Mouse (Mus musculus): ENCODE data around the gene Mob3b. TPM values are rescaled to one million over a fixed set of nuclear protein-coding genes. Genes with fewer than 3 reads are reported as not detected.
A peak's percentile ranks its signal among the peaks of the same experiment; 100 is the strongest.

Gene Mob3b
- polyA plus RNA-seq, 1 experiment from 2014 or later: 13.1 TPM

DNA sequence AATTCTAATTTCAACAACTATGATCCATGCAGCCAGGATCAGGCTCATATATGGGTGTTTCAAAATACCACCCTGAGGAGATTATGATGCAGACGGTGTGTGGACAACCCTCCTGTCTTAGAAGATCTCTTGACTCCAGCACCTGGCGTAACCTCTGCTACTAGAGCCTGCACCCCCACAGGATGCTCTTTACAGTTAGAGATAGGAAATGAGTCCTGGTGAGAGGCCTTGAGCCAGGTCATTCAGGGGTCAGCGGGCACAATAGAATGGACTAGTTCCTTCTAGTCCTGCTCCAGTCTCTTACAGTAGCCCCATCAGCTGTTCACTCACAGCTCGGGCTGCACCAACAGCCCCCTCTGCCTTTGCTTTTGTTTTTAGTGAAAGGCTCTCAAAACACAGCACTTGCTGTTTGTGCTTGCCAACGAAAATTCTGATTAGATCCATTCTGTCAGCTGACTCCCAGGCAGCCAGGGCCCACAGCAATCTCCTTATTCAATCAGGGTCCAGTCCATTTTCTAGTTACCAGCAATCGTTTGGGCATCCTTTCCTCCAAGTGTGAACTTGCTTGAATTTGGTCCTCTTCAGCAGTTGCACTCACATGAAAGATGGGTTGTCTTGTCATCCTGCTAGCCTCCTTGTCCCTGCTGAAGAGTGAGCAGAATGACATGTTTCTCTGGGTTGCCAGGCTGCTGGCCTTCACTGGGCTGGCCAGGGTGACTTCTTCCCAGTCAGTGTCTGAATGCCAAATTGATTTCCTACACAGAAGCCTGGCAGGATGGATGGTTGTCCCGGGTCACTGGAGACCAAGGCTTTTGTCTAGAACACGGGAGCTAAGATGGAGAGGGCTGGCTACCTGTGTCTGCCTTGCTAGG is 175.7 kb downstream of the Mob3b start:
- H3K4me1 ChIP-seq (replicated peaks): peaks cover 21% of the 10 kb centered on the region
- H3K27ac ChIP-seq: 0 out of 2 replicates have a peak overlapping the region, but pooled peaks have one; percentile 18
- H3K9me3 ChIP-seq: no peaks in the 10 kb centered on the region
- H3K36me3 ChIP-seq: peaks cover 8% of the 10 kb centered on the region; the same call in 1 of the 2 replicates
- no peaks in the 10 kb centered on the region for H3K27me3 ChIP-seq (ENCODE audit: insufficient read depth, poor library complexity, severe bottlenecking)
- no peak overlapping the region for H3K4me3 ChIP-seq
- DNase-seq (ENCODE audit: low spot score): no peak
- WGBS: 70% methylated on average over 8 of the region's 8 CpGs

DNA sequence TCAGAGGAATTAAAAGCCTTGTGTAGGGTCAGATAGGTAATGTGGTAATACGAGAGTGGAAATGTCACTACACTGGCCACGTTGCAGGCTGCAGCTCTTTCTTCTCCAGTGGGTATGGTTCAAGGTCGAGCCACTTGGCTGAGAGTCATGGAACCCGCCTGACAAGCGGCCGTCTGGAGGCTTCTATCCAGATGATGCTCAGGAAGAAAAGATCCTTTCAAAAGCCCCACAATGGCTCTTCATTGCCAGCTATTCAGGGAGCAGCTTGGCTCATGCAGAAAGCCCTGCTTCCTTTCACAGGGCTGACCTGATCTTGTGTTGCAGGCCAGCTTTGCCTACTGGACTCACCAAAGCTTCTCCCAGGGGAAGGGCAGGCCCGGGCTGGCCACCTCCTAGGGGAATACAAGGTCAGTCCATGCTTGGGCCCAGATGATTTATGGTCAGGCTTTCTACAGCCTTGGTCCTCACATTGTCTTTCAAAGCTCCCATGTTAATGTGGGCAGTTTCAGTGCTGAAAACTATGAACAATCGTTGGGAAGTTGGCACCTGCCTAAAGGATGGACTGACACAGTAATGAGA is 176.7 kb downstream of the Mob3b start:
- Histone ChIP-seq H3K27ac (peak overlapping the region; percentile 66; the same call in 1 of the 2 replicates), H3K4me3 (no peak overlapping the region), H3K27me3 (ENCODE audit: insufficient read depth, poor library complexity, severe bottlenecking) (no peaks in the 10 kb centered on the region), H3K4me1 (replicated peaks) (peaks cover 21% of the 10 kb centered on the region), H3K9me3 (no peaks in the 10 kb centered on the region), H3K36me3 (peaks cover 6% of the 10 kb centered on the region; the same call in 1 of the 2 replicates)
- DNase-seq (ENCODE audit: low spot score): no peak
- 63% methylated on average over 8 of the region's 8 CpGs for WGBS

DNA sequence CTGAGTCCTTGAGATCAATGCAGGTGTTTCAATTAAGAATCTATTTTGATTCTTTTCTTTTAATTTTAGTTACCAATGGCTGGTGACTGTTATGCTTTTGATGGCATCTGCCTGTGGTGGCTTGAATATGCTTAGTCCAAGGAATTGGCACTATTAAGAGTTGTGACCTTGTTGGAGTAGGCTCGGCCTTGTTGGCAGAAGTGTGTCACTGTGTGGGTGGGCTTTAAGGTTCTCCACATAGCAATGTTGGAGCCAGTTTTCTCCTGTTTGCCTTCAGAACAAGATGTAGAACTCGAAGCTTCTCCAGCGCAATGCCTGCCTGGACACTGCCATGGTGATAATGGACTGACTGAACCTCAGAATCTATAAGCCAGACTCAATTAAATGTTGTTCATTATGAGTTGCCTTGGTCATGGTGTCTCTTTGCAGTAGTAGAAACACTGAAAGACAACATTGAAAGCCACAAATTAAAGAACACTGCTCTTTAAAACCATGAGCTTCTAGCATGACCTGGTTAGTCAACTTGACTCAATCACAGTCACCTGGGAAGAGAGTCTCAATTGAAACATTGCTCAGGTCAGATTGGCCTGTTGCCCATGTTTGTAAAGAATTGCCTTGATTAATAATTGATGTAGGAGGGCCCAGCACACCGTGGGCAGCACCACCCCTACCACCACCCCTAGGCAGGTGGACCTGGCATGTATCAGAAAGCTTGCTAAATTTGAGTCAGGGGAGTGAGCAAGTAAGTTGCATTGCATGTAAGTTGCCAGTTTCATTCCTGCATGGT is 180.2 kb downstream of the Mob3b start:
- no peak for DNase-seq (ENCODE audit: low spot score)
- Histone ChIP-seq H3K4me3 (no peak overlapping the region), H3K36me3 (no peaks in the 10 kb centered on the region; the same call in 1 of the 2 replicates), H3K27me3 (ENCODE audit: insufficient read depth, poor library complexity, severe bottlenecking) (no peaks in the 10 kb centered on the region), H3K4me1 (replicated peaks) (peaks cover 21% of the 10 kb centered on the region), H3K27ac (no peak overlapping the region), H3K9me3 (no peaks in the 10 kb centered on the region)
- 91% methylated on average over 4 of the region's 4 CpGs for WGBS

DNA sequence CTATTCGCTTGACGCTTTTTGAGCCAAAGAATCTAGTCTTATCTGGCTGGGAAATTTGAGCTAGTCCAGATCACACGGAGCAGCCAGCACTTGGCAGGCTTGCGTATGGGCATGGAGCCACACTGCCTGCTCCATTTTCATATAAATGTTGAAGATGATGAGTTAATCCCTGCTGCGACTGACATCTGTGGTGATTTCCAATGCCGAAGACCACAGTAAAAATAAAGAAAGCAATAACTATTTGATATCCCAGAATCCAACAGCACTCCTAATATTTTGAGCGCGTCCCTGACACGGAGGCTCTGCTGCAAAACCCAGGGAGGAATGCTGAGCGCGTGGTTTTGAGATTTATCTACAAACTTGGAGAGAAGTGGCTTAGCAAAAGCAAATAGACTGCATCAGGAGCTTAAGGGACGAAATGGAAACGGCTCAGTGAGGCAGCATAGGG is 180.9 kb downstream of the Mob3b start:
- peaks cover 13% of the 10 kb centered on the region for H3K4me1 ChIP-seq (replicated peaks)
- no peak for DNase-seq (ENCODE audit: low spot score)
- H3K4me3 ChIP-seq: no peak overlapping the region
- no peaks in the 10 kb centered on the region for H3K27me3 ChIP-seq (ENCODE audit: insufficient read depth, poor library complexity, severe bottlenecking)
- H3K36me3 ChIP-seq: no peaks in the 10 kb centered on the region; the same call in 1 of the 2 replicates
- 95% methylated on average over 13 of the region's 13 CpGs for WGBS
- no peak overlapping the region for H3K27ac ChIP-seq
- H3K9me3 ChIP-seq: no peaks in the 10 kb centered on the region

DNA sequence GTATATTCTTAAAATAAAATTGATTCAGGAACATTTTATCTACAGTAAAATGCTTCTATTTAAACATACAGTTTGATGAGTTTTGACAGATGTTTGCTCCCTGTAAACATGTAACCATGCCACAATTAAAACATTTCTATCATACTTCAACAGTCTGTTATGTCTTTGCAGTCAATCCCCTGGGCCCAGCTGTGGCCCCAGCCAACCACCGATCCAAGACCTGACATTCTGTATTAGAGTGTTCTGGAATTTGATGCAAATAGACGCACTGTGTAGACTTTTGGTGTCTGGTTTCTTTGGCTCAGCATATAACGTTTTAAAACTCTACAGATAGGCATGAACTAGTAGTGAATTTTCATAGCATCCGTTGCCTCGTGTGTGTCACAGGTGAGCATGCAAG is 182.5 kb downstream of the Mob3b start:
- Histone ChIP-seq H3K36me3 (no peaks in the 10 kb centered on the region; the same call in 1 of the 2 replicates), H3K9me3 (no peaks in the 10 kb centered on the region), H3K4me3 (no peak overlapping the region), H3K27ac (no peak overlapping the region), H3K4me1 (replicated peaks) (peaks cover 3% of the 10 kb centered on the region; the same call in 1 of the 2 replicates), H3K27me3 (ENCODE audit: insufficient read depth, poor library complexity, severe bottlenecking) (no peaks in the 10 kb centered on the region)
- no peak for DNase-seq (ENCODE audit: low spot score)
- WGBS: 83% methylated on average over 5 of the region's 5 CpGs

DNA sequence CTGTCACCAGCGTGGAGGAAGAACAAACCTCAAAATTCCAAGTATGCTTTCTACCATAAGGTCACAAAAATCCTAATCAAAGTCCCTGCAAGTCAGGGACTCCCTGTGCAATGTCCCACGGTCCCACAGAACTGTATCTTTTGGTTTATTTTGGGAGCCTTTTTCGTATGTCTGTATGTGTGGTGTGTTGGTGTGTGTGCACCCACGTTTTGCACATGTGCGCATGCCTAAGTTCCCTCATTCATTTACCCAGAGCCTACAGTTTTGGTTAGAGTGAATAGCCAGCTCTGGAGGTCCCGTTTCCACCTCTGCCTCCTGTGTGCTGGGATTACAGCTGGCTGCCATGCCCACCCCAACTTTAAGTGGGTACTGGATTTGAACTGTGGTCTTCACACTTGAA is 189.7 kb downstream of the Mob3b start:
- Histone ChIP-seq H3K27me3 (ENCODE audit: insufficient read depth, poor library complexity, severe bottlenecking) (no peaks in the 10 kb centered on the region), H3K4me1 (replicated peaks) (peaks cover 21% of the 10 kb centered on the region), H3K36me3 (no peaks in the 10 kb centered on the region), H3K9me3 (no peaks in the 10 kb centered on the region), H3K27ac (no peak overlapping the region), H3K4me3 (no peak overlapping the region)
- WGBS: 85% methylated on average over 6 of the region's 6 CpGs
- DNase-seq (ENCODE audit: low spot score): no peak

DNA sequence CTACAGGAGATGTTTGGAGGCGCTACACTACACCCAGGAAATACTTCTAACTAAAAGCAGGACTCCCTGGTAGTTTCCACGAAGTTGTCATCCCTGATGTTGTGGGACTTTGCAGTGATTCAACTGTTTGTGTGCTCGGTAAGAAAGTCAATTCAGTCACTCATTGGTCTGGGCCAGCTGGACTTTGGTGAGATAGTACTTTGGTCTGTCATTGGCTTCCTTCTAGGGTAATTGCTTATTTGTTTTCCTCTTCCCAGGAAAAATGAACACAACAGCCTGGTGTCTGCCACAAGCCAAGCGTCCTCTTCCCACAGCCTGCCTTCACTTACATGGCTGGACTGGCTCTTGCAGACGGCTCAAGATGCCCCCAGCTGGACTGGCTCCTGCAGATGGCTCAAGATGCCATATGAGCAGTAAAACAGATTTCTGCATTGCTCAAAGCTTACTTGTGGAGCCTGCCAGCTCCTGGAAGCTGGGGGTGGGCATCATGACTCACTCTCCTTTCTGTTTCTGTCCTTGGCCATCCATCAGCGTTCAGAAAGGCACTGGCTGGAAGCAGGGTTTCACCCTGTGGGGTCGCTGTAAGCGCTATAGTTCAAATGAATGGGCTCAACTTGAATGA is 190.8 kb downstream of the Mob3b start:
- WGBS: 73% methylated on average over 8 of the region's 8 CpGs
- no peaks in the 10 kb centered on the region for H3K9me3 ChIP-seq
- peaks cover 21% of the 10 kb centered on the region for H3K4me1 ChIP-seq (replicated peaks)
- no peak overlapping the region for H3K4me3 ChIP-seq
- H3K27ac ChIP-seq: no peak overlapping the region
- no peaks in the 10 kb centered on the region for H3K27me3 ChIP-seq (ENCODE audit: insufficient read depth, poor library complexity, severe bottlenecking)
- DNase-seq (ENCODE audit: low spot score): no peak
- no peaks in the 10 kb centered on the region for H3K36me3 ChIP-seq

DNA sequence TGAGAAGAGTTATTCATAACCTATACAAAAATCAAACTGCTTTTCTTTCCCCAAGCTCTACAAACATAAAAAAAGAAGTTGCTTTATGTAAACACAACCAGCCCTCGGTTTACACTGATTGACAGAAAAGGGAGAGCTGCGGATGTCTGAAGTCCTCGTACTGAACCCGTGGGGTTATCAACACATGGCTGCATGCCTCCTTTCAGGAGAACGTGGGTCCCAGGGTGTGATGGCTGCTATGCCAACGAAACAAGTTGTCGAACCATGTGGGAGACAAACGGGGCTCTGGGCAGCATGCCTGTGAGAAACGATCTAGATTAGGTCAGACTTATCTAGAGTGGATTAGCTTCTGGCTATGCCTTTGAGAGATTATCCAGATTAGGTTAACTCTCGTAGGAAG is 192.4 kb downstream of the Mob3b start:
- Histone ChIP-seq H3K27ac (no peak overlapping the region), H3K4me3 (no peak overlapping the region), H3K36me3 (no peaks in the 10 kb centered on the region), H3K27me3 (ENCODE audit: insufficient read depth, poor library complexity, severe bottlenecking) (no peaks in the 10 kb centered on the region), H3K4me1 (replicated peaks) (peaks cover 18% of the 10 kb centered on the region), H3K9me3 (no peaks in the 10 kb centered on the region)
- WGBS: 70% methylated on average over 10 of the region's 10 CpGs
- no peak for DNase-seq (ENCODE audit: low spot score)

DNA sequence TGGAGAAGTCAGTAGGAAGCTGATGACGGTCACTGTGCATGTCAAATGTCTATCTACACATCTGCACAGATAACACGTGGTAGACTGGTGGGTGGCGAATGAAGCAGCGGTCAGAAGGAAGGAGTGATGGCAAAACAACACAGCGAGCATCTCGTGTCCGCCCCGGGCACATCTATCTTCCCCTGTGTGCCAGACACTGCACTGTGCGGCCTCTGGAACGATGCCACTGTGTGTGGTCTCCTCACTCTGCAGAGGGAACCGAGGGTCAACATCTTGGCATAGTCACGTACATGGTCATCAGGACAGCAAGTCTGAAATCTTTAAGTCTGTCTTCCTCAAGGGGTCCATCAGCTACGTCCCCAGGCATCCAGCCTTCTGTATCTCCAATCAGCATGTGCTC is 193.3 kb downstream of the Mob3b start:
- no peak for DNase-seq (ENCODE audit: low spot score)
- Histone ChIP-seq H3K4me3 (no peak overlapping the region), H3K9me3 (no peaks in the 10 kb centered on the region), H3K27ac (no peak overlapping the region), H3K27me3 (ENCODE audit: insufficient read depth, poor library complexity, severe bottlenecking) (no peaks in the 10 kb centered on the region), H3K4me1 (replicated peaks) (peaks cover 11% of the 10 kb centered on the region), H3K36me3 (no peaks in the 10 kb centered on the region)
- WGBS: 81% methylated on average over 13 of the region's 13 CpGs

DNA sequence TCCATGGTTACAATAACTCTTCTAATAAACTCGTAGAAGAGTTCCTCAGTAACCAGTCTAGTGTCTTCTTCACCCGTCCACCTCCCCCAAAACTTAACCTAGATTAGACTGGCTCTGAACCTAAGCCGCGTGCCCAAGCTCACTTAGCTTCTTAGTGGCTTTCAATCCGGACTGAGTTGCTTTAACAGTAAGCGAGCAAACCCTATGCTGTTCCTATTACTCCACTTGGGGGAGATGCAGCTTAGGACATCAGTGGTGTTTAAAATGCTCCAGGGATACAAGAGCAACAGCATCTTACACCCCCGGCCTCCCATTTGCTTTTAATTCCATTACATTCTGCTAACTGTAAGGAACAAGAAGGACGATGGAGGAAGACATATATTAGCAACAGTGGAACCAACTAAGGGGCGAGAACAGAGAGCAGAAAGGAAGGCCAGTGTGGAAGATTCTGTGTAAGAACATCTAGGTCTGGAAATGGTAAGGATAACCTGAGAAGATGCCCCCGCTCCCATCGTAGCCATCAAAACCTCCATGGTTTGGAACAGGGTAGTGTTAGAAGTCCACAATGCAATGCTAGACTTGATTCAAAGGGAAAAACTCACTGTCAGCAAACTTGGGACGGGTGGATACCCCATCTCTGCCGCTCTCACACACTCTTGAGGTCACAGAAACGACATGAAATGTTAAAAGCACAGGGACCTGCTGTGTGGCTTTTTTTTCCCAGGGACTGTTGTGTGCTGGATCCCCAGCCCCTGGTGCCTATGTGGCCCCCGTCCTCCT is 196.3 kb downstream of the Mob3b start:
- WGBS: 79% methylated on average over 15 of the region's 15 CpGs

DNA sequence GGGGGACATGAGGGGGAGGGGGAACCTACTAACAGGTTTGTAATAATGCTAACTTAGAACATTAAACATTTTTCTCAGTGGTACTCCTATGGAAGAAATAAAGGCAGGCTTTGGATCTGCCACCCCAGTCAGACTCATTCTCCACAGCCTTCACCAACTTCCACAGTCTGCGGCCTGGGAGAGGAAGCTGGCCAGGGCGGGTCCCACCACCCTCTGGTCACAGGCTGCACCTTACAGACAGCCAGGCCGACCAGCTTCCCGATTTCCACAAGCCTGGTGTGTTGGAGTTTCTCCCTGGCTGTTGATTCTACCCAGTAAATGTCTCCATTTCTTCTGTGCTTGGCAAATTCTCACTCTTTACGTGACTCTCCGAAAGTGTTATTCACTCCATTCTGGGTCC is 197.8 kb downstream of the Mob3b start:
- WGBS: 88% methylated on average over 6 of the region's 6 CpGs
- H3K4me1 ChIP-seq (replicated peaks): peaks cover 4% of the 10 kb centered on the region; the same call in 1 of the 2 replicates
- no peak overlapping the region for H3K4me3 ChIP-seq
- H3K27ac ChIP-seq: no peak overlapping the region
- H3K9me3 ChIP-seq: no peaks in the 10 kb centered on the region
- no peaks in the 10 kb centered on the region for H3K27me3 ChIP-seq (ENCODE audit: insufficient read depth, poor library complexity, severe bottlenecking)
- DNase-seq (ENCODE audit: low spot score): no peak
- H3K36me3 ChIP-seq: no peaks in the 10 kb centered on the region

More for the DNA sequence above, 196.3 kb downstream of the Mob3b start:
- Histone ChIP-seq H3K36me3 (no peaks in the 10 kb centered on the region), H3K27ac (no peak overlapping the region), H3K4me1 (replicated peaks) (peaks cover 4% of the 10 kb centered on the region; the same call in 1 of the 2 replicates), H3K9me3 (no peaks in the 10 kb centered on the region), H3K4me3 (no peak overlapping the region), H3K27me3 (ENCODE audit: insufficient read depth, poor library complexity, severe bottlenecking) (no peaks in the 10 kb centered on the region)
- no peak for DNase-seq (ENCODE audit: low spot score)

Data from hindbrain, embryonic 10.5 days (tissue).